In genomic region chr2:134785970-134786855, GRCm38 (mm10) we compare ENCODE assay signal across 8 mouse cellular contexts. TPM values are rescaled to one million over a fixed set of nuclear protein-coding genes. Genes with fewer than 3 reads are reported as not detected.
DNase-seq lines count a peak whose midpoint lies in the region; ATAC-seq and TF ChIP-seq lines count a peak whose summit lies in the region.

Plcb1 (plus strand) TSS chr2:134786067.

- ATAC-seq in forebrain, embryonic 11.5 days (replicated peaks; ENCODE audit: low FRiP score): peak; percentile 98
- peak; percentile 91 for ATAC-seq in heart, embryonic 14.5 days (ENCODE audit: insufficient number of reproducible peaks, insufficient read depth, low FRiP score, low read depth)

- TF ChIP-seq POLR2A in liver, adult 2 months (IDR thresholded peaks at IDR 0.05; ENCODE audit: extremely low read depth, insufficient read depth, low read length): peak; percentile 48; the same call in 1 of the 2 replicates

- H3K79me2 ChIP-seq in liver, adult 2 months (ENCODE audit: control insufficient read depth, insufficient read depth, low read length): peaks cover 2% of the 10 kb centered on the region; the same call in 1 of the 2 replicates

- peaks cover 7% of the 10 kb centered on the region; the same call in 1 of the 2 replicates for H3K4me1 ChIP-seq in forebrain, embryonic 11.5 days (replicated peaks; ENCODE audit: control insufficient read depth, insufficient read depth, low read length)
- H3K4me1 ChIP-seq in heart, embryonic 14.5 days (ENCODE audit: control insufficient read depth in 2 of 2, insufficient read depth in 2 of 2, low read length in 2 of 2): peaks cover 0 to 4% of the 10 kb centered on the region in 2 experiments; a peak in 1 of 4 replicates
- H3K4me1 ChIP-seq in liver, adult 2 months (ENCODE audit: control insufficient read depth, insufficient read depth, low read length): peaks cover 2% of the 10 kb centered on the region; the same call in 1 of the 2 replicates

- H3K27ac ChIP-seq in forebrain, embryonic 11.5 days (ENCODE audit: low read depth, low read length): 0 out of 2 replicates have a peak within 1 kb of the TSS, but pooled peaks have one; percentile 34
- peak within 1 kb of the TSS in 1 of 2 experiments; percentile 44; a peak in 1 of 4 replicates for H3K27ac ChIP-seq in heart, embryonic 14.5 days (replicated peaks in 1 of 2; ENCODE audit: control insufficient read depth in 1 of 2, insufficient read depth in 1 of 2, low read depth in 2 of 2, low read length in 2 of 2)
- H3K27ac ChIP-seq in liver, adult 2 months (replicated peaks; ENCODE audit: insufficient read depth, low read depth, low read length): peak within 1 kb of the TSS; percentile 88

- WGBS in forebrain, embryonic 11.5 days: under 1% methylated on average over 77 of the region's 88 CpGs
- WGBS in heart, embryonic 14.5 days: under 1% methylated on average over 83 of the region's 88 CpGs
- WGBS in liver, adult 2 months: under 1% methylated on average over 88 of the region's 88 CpGs

- peak within 1 kb of the TSS; percentile 65 for H3K4me3 ChIP-seq in forebrain, embryonic 11.5 days (ENCODE audit: low read depth, low read length)
- peak within 1 kb of the TSS; percentile 65 to 80 for H3K4me3 ChIP-seq in heart, embryonic 14.5 days (ENCODE audit: control insufficient read depth in 1 of 2, insufficient read depth in 1 of 2, low read depth in 1 of 2, low read length in 2 of 2)
- peak within 1 kb of the TSS; percentile 75 for H3K4me3 ChIP-seq in liver, adult 2 months (ENCODE audit: insufficient read depth, low read depth, low read length)

- H3K36me3 ChIP-seq in forebrain, embryonic 11.5 days (ENCODE audit: control insufficient read depth, insufficient read depth, low read length): no peaks in the 10 kb centered on the region
- no peaks in the 10 kb centered on the region for H3K36me3 ChIP-seq in heart, embryonic 14.5 days (ENCODE audit: control insufficient read depth, insufficient read depth, low read length)
- no peaks in the 10 kb centered on the region for H3K36me3 ChIP-seq in liver, adult 2 months (ENCODE audit: control insufficient read depth, insufficient read depth, low read length)

- H3K27me3 ChIP-seq in forebrain, embryonic 11.5 days (ENCODE audit: control insufficient read depth, insufficient read depth, low read length): peaks cover 2% of the 10 kb centered on the region; the same call in 1 of the 2 replicates
- H3K27me3 ChIP-seq in heart, embryonic 14.5 days (ENCODE audit: control insufficient read depth, insufficient read depth, low read length): 0 out of 2 replicates have a peak, but pooled peaks cover 4% of the 10 kb centered on the region
- H3K27me3 ChIP-seq in liver, adult 2 months (ENCODE audit: control insufficient read depth, insufficient read depth, low read length): no peaks in the 10 kb centered on the region

- peak; percentile 83 for TF ChIP-seq CTCF in liver, adult 2 months (IDR thresholded peaks at IDR 0.05; ENCODE audit: low read depth, low read length)

- peak within 1 kb of the TSS; percentile 97 for H3K4me2 ChIP-seq in forebrain, embryonic 11.5 days (ENCODE audit: low read depth, low read length, severe bottlenecking)
- H3K4me2 ChIP-seq in heart, embryonic 14.5 days (ENCODE audit: low read length): peak within 1 kb of the TSS; percentile 97

- H3K9me3 ChIP-seq in forebrain, embryonic 11.5 days (ENCODE audit: control insufficient read depth, low read length): no peaks in the 10 kb centered on the region
- no peaks in the 10 kb centered on the region; the same call in 1 of the 2 replicates for H3K9me3 ChIP-seq in heart, embryonic 14.5 days (ENCODE audit: control insufficient read depth, low read length)

- peak within 1 kb of the TSS; percentile 79 for H3K9ac ChIP-seq in forebrain, embryonic 11.5 days (ENCODE audit: low read length)
- peak within 1 kb of the TSS; percentile 78 for H3K9ac ChIP-seq in heart, embryonic 14.5 days (ENCODE audit: low read length)
- peak within 1 kb of the TSS; percentile 87 for H3K9ac ChIP-seq in liver, adult 2 months (ENCODE audit: low read depth, low read length)

- DNase-seq in thymus, adult 18-20 months: peak; percentile 8 to 16
- no peak for DNase-seq in thymus, postnatal 0 days (ENCODE audit: low spot score)
- DNase-seq in forebrain, embryonic 11.5 days (ENCODE audit: low spot score): peak; percentile 93
- peak; percentile 93 for DNase-seq in kidney, postnatal 14 days
- peak; percentile 78 for DNase-seq in liver, adult 2 months (ENCODE audit: extremely low read depth, low read depth, low spot score)
- DNase-seq in monocyte, adult 2 months (ENCODE audit: low read depth in 1 of 2, low spot score in 2 of 2): peak; percentile 51 to 67
- DNase-seq in spleen, postnatal 10 days (ENCODE audit: low spot score in 2 of 2): peak; percentile 6 to 43

RNA-seq across cellular contexts. Expression of gene Plcb1, which starts in this region (rescaled TPM):
- 0.72 and 1.5 TPM in 2 replicates for polyA plus RNA-seq in thymus, postnatal 0 days (2015; fragmentation: Nextera tagmentation; extraction: Ambion mirVana)
- polyA plus RNA-seq in forebrain, embryonic 11.5 days (2014; fragmentation: Nextera tagmentation; extraction: Ambion mirVana): 12.8 TPM in 2 replicates
- polyA plus RNA-seq in heart, embryonic 14.5 days (2014; fragmentation: Nextera tagmentation; extraction: Ambion mirVana): 5.5 and 6.9 TPM in 2 replicates
- 15.4 and 17.7 TPM in 2 replicates for total RNA-seq in liver, adult 2 months (2014; rRNA removed)
- 0.88 and 0.95 TPM in 2 replicates for polyA plus RNA-seq in liver, adult 2 months (2012; rRNA removed)
